In genomic region chr9:51990828-51991227, GRCm38 (mm10) we compare ENCODE assay signal across 8 mouse cellular contexts. TPM values are rescaled to one million over a fixed set of nuclear protein-coding genes. Genes with fewer than 3 reads are reported as not detected.
DNase-seq lines count a peak whose midpoint lies in the region; ATAC-seq and TF ChIP-seq lines count a peak whose summit lies in the region.

No protein-coding gene starts in this region.

- DNase-seq in layer of hippocampus, adult 2 months (ENCODE audit: low spot score in 2 of 2): no peak
- DNase-seq in layer of hippocampus, adult 9-11 months: no peak
- DNase-seq in NIH3T3 (ENCODE audit: low read depth): peak; percentile 50
- peak; percentile 79 for DNase-seq in embryo, embryonic 10.5 days (ENCODE audit: low spot score)
- DNase-seq in kidney, postnatal 25 days: peak; percentile 73 to 83
- peak; percentile 58 for DNase-seq in mesoderm, embryonic 11.5 days (ENCODE audit: low read depth, low spot score)
- DNase-seq in T-cell, adult 2 months (ENCODE audit: low spot score): no peak

- no peak overlapping the region for H3K27ac ChIP-seq in layer of hippocampus, adult 2 months

- ATAC-seq in activated CD4-positive, CD25-positive, alpha-beta regulatory T cell, adult 4 months: no peak

- peak; percentile 66 for TF ChIP-seq CTCF in layer of hippocampus, adult 2 months (conservative IDR thresholded peaks at IDR 0.05)

- no peak overlapping the region for H3K4me3 ChIP-seq in layer of hippocampus, adult 2 months

RNA-seq across cellular contexts. Expression of gene Fdx1, which starts 27.5 kb away (rescaled TPM):
- total RNA-seq in layer of hippocampus, adult 2 months (2021): 10 to 100 TPM; 17.1 to 18.7 TPM
- polyA plus RNA-seq in activated CD4-positive, CD25-positive, alpha-beta regulatory T cell, adult 4 months (2017; shearing (Covaris generic)): 10 to 100 TPM; 16.8 to 19.5 TPM

RNA-seq across cellular contexts. Expression of gene Rdx, which starts 56.1 kb away (rescaled TPM):
- 10 to 100 TPM; 49.9 to 51.2 TPM for total RNA-seq in layer of hippocampus, adult 2 months (2021)
- polyA plus RNA-seq in activated CD4-positive, CD25-positive, alpha-beta regulatory T cell, adult 4 months (2017; shearing (Covaris generic)): 10 to 100 TPM; 48.1 to 59.2 TPM

Comparison
In these comparisons a context has a peak if more than half of its experiments do, and no peak if none do; other contexts are left out.
1. DNase-seq: peak in NIH3T3 (single experiment), embryo, embryonic 10.5 days (single experiment), kidney, postnatal 25 days (2 of 2) and mesoderm, embryonic 11.5 days (single experiment); none in layer of hippocampus, adult 2 months (0 of 2), layer of hippocampus, adult 9-11 months (single experiment) and T-cell, adult 2 months (single experiment).